ENCODE assay signal across 8 mouse cellular contexts in the genomic region with DNA sequence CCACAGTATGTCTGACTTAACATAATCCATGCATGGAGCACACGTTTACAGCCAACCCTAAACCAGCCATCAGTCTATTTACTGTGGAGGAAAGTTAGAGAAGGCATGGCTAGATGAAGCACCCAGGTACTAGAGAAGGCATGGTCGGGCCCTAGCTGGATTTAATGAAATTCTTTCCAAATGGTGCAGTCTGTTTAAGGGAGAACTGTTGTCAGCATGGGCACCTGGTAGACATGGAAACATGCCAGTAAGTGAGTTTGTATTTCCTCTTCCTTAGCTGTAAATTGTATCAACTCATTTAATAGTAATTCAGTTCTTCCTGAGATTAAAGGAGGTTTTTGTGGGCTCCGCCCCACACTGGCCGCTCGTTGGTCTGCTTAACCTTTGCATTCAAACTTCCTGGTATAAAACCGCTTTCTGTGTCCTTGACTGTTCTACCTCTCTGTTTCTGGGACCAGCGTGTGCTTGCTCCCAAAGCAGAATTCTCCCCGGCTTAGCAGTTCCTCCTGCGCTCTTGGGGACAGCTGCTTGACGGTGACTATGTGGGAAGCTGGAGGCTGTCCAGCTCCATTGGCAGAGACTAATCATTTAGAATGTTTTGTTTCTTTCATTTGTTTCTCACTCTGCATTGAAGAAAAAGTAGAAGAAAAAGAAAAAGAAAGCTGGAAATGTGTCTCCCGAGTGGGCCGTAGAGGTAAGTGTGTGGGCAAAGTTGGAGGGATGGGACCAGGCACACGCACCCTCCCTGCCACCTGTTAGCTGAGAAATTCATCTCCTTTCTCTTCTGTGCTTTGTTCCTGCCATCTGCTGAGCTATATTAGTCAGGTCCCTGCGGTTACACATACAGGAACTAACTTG.
A peak's percentile ranks its signal among the peaks of the same experiment; 100 is the strongest.
DNase-seq lines count a peak whose midpoint lies in the region; ATAC-seq and TF ChIP-seq lines count a peak whose summit lies in the region.

No protein-coding gene starts in this region.

- H3K4me3 ChIP-seq in embryonic facial prominence, embryonic 14.5 days (ENCODE audit: low read depth, low read length) = no peak overlapping the region
- no peak overlapping the region for H3K4me3 ChIP-seq in embryonic facial prominence, embryonic 10.5 days
- H3K4me3 ChIP-seq in thymus, adult 2 months (ENCODE audit: control insufficient read depth, insufficient read depth, low read length) = no peak overlapping the region

- no peaks in the 10 kb centered on the region for H3K36me3 ChIP-seq in embryonic facial prominence, embryonic 14.5 days (ENCODE audit: control insufficient read depth, insufficient read depth, low read length)
- H3K36me3 ChIP-seq in embryonic facial prominence, embryonic 10.5 days (replicated peaks) = no peaks in the 10 kb centered on the region
- H3K36me3 ChIP-seq in thymus, adult 2 months (ENCODE audit: control insufficient read depth, insufficient read depth, low read length) = no peaks in the 10 kb centered on the region

- no peak overlapping the region for H3K9ac ChIP-seq in embryonic facial prominence, embryonic 14.5 days (ENCODE audit: low read depth, low read length)

- no peaks in the 10 kb centered on the region for H3K27me3 ChIP-seq in embryonic facial prominence, embryonic 14.5 days (replicated peaks; ENCODE audit: control insufficient read depth, insufficient read depth, low read length)
- H3K27me3 ChIP-seq in embryonic facial prominence, embryonic 10.5 days (replicated peaks; ENCODE audit: low read depth, poor library complexity, severe bottlenecking) = peaks cover 10% of the 10 kb centered on the region
- H3K27me3 ChIP-seq in thymus, adult 2 months (ENCODE audit: control insufficient read depth, insufficient read depth, low read length) = no peaks in the 10 kb centered on the region

- intact Hi-C loops in left cerebral cortex, postnatal 14 days (cut with DNase I) = loop anchor here (5.0 kb wide), 1 partner anchor 101 kb away; no protein-coding TSS in a partner anchor

- no peaks in the 10 kb centered on the region for H3K4me1 ChIP-seq in embryonic facial prominence, embryonic 14.5 days (ENCODE audit: control insufficient read depth, insufficient read depth, low read length)
- no peaks in the 10 kb centered on the region for H3K4me1 ChIP-seq in embryonic facial prominence, embryonic 10.5 days
- peaks cover 3% of the 10 kb centered on the region for H3K4me1 ChIP-seq in thymus, adult 2 months (replicated peaks; ENCODE audit: control insufficient read depth, insufficient read depth, low read length)

- 66% methylated on average over 14 of the region's 14 CpGs for WGBS in embryonic facial prominence, embryonic 14.5 days
- WGBS in embryonic facial prominence, embryonic 10.5 days = 89% methylated on average over 14 of the region's 14 CpGs
- WGBS in thymus, adult 2 months = 12% methylated on average over 14 of the region's 14 CpGs

- H3K4me2 ChIP-seq in embryonic facial prominence, embryonic 14.5 days (ENCODE audit: low read depth, low read length) = no peak overlapping the region

- no peak for TF ChIP-seq CTCF in thymus, adult 2 months (IDR thresholded peaks at IDR 0.05; ENCODE audit: borderline replicate concordance, control insufficient read depth, extremely low read depth, insufficient read depth, low read length, poor library complexity)

- no peaks in the 10 kb centered on the region for H3K9me3 ChIP-seq in embryonic facial prominence, embryonic 14.5 days (ENCODE audit: control insufficient read depth, low read length)
- H3K9me3 ChIP-seq in embryonic facial prominence, embryonic 10.5 days = no peaks in the 10 kb centered on the region

- ATAC-seq in embryonic facial prominence, embryonic 14.5 days (ENCODE audit: low read depth) = no peak

- TF ChIP-seq POLR2A in thymus, adult 2 months (IDR thresholded peaks at IDR 0.05; ENCODE audit: control insufficient read depth, extremely low read depth, insufficient read depth, low read length, poor library complexity) = no peak

- peak; percentile 23 for DNase-seq in embryonic facial prominence, embryonic 14.5 days (ENCODE audit: low spot score)
- no peak for DNase-seq in embryonic facial prominence, embryonic 10.5 days (ENCODE audit: low spot score)
- DNase-seq in ZHBTc4 (ENCODE audit: low read depth, low spot score) = peak; percentile 5
- DNase-seq in frontal cortex, postnatal 14 days (ENCODE audit: low spot score in 2 of 2) = peak; percentile 26 to 51
- DNase-seq in left cerebral cortex, postnatal 14 days (ENCODE audit: low spot score in 2 of 2) = peak; percentile 77 to 87
- no peak for DNase-seq in adrenal gland, adult 8-10 months
- no peak for DNase-seq in thymus, adult 2 months
- DNase-seq in spleen, adult 12 weeks (ENCODE audit: low spot score) = no peak

- no peak overlapping the region for H3K27ac ChIP-seq in embryonic facial prominence, embryonic 14.5 days (replicated peaks; ENCODE audit: low read depth, low read length)
- no peak overlapping the region for H3K27ac ChIP-seq in embryonic facial prominence, embryonic 10.5 days (replicated peaks)
- no peak overlapping the region for H3K27ac ChIP-seq in thymus, adult 2 months (ENCODE audit: control insufficient read depth, insufficient read depth, low read length)

Comparison
In these comparisons a context has a peak if more than half of its experiments do, and no peak if none do; other contexts are left out.
1. DNase-seq: peak in embryonic facial prominence, embryonic 14.5 days (single experiment), ZHBTc4 (single experiment), frontal cortex, postnatal 14 days (2 of 2) and left cerebral cortex, postnatal 14 days (2 of 2); none in embryonic facial prominence, embryonic 10.5 days (single experiment), adrenal gland, adult 8-10 months (single experiment), thymus, adult 2 months (single experiment) and spleen, adult 12 weeks (single experiment).